Mouse (Mus musculus) G1E (cell line): ENCODE measurements around the gene Inf2.

Experiments used
- CTCF ChIP-seq: IDR thresholded peaks from 2 replicates; pipeline ENCODE4 v1.5.1; 2012; ENCODE audit warnings: low read depth, low read length, inconsistent platforms, mixed read lengths
- TAL1 ChIP-seq: conservative IDR thresholded peaks from 2 replicates; pipeline ENCODE4 v1.6.1; 2012; ENCODE audit warnings: low read depth, low read length, inconsistent platforms, mixed read lengths

GRCm38 (mm10) chr12:112616668-112617067, 28.1 kb downstream of the Inf2 start:
- no peak for TF ChIP-seq TAL1
- no peak for TF ChIP-seq CTCF
